Mouse (Mus musculus) heart, postnatal 4 days (tissue): ENCODE data around the gene Acaca. TPM values are rescaled to one million over a fixed set of nuclear protein-coding genes. Genes with fewer than 3 reads are reported as not detected.
"Not testable (repeated sequence)": the region's sequence is repeated elsewhere in the genome, so short reads cannot be mapped to it uniquely, and the experiment has no call there.

Experiments used
- DNase-seq: peaks from one replicate; pipeline ENCODE4 v3.0.0; 2021
- total RNA-seq, 2 experiments: library from RNA; stranded (reverse); gene quantifications; 2 replicates each; pipeline ENCODE4 v1.2.3; 2021

Gene Acaca
- total RNA-seq, 2 experiments from 2014 or later, result 25.0 to 28.4 TPM

- DNase-seq, result no peak
Observed at GRCm38 (mm10) chr11:84251170-84251569, 121.7 kb downstream of the Acaca start.

- no peak for DNase-seq
Observed at GRCm38 (mm10) chr11:84252425-84252824, 123.0 kb downstream of the Acaca start.

GRCm38 (mm10) chr11:84255879-84256278 is 126.4 kb downstream of the Acaca start:
- no peak for DNase-seq

- DNase-seq, result no peak
Observed at GRCm38 (mm10) chr11:84258053-84258710, 128.7 kb downstream of the Acaca start.

GRCm38 (mm10) chr11:84264490-84264889 is 135.0 kb downstream of the Acaca start:
- DNase-seq, result no peak

- DNase-seq, result no peak
Observed at GRCm38 (mm10) chr11:84268068-84268467, 138.6 kb downstream of the Acaca start.

DNA sequence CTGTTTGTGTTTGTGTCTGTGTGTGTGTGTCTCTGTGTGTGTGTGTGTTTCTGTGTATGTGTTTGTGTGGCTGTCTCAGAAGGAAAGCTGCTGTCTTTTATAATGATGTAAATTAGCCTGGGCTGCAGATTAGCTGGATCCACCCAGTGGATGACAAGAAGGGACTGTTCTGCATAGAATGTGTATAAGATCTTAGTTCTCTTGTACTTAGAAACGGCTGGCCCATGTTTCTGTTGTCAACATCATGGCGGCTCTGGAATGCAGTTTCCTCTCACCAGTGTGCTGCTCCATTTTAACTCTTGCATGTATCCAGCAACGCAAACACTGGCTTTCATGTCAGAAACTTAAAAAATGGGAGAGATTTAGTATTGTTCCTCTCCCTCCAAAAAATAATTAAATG is 141.0 kb downstream of the Acaca start:
- no peak for DNase-seq

DNA sequence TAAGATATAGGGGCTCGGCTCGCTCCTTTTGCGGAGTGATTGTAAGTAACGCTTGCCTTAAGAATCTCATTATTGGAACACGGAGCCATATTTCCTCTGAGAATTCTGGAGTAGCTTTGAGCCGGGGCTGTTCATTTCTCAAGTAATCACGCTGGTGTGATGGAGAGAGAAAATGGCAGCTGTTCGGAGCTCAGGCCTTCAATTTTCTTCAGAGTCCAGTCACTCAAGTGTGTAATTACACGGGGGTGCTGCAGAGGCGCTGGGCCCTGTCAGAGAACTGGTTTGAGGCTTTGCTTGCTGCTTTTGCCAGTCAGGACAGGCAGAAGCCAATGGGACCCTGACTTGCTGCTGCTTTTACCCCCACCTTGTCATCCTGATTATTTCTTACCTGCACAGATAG is 142.5 kb downstream of the Acaca start:
- no peak for DNase-seq

GRCm38 (mm10) chr11:84272574-84272973 is 143.1 kb downstream of the Acaca start:
- no peak for DNase-seq

GRCm38 (mm10) chr11:84276979-84277378 is 147.5 kb downstream of the Acaca start:
- DNase-seq, result no peak

GRCm38 (mm10) chr11:84281280-84281679 is 151.8 kb downstream of the Acaca start:
- no peak for DNase-seq

DNA sequence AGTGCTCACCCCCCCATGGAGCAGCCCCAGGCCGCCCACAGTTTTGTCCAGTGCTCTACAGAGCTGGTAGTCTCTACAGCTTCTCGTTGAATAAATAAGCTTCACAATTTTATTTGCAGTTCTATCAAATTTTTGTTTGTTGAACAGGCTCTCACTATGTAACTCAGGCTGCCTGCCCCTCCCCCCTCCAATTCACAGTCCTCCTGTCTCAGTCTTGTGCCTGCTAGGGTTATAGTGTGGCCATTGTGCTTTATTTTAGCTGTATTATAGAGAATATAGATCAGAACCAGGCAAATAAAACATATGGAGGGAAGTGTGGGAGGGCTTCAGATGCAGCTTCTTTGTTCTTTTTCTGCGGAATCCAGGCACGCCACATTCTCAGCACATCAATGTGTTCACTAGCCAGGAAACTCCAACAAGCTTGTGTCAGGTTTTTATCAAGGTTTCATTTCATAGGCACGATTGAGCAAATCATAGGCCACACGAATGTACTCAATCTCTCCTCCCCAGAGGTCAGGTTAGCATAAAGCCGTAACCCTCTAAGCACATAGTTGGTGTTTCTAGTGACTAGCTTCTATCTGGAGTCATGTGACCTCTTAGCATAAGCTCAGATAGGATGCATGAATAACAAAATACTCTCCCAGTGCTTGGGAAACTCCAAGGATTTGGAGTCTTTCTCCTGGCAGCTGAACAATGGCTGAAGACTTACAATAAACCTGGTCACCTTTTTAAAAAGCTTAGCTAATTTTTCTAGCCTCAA is 153.7 kb downstream of the Acaca start:
- DNase-seq, result no peak

DNA sequence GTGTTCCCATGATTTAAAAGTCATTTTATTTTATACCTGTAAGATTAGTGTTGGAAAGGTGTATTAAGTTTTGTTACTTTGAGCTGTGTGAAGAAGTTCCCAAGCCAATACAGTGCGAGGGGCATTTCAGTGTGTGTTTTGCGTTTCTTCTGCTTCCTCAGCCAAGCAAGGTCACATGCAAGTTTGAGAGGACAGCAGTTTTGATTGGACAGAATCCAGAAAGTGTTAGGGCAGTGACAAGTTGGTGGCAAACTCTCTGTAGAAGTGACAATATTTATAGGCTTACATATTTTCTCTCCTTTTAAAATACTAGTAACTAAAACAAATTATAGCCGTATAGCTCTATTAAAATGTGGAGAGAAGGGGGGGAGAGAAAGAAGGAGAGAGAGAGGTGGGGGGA is 161.3 kb downstream of the Acaca start:
- no peak for DNase-seq

GRCm38 (mm10) chr11:84292532-84292931 is 163.1 kb downstream of the Acaca start:
- no peak for DNase-seq

GRCm38 (mm10) chr11:84293288-84293687 is 163.8 kb downstream of the Acaca start:
- DNase-seq, result no peak

DNA sequence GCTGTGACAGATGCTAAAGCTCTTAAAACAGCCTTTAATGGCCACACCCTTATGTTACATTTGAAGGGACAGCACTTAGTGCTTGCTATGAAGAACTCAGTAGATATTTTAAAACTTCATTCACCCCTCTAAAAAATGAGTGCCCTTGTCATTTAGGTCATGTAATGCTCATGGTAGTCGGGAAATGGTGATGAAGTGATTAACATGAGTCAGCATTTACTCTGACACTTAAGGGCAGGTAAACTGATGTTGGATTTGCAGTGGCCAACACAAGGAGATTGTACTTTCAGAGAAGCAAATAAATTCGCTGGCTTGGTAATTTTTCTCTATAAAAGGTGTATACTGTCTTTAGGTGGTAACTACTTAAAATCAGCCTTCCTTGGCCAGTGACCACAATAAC is 166.9 kb downstream of the Acaca start:
- no peak for DNase-seq

DNA sequence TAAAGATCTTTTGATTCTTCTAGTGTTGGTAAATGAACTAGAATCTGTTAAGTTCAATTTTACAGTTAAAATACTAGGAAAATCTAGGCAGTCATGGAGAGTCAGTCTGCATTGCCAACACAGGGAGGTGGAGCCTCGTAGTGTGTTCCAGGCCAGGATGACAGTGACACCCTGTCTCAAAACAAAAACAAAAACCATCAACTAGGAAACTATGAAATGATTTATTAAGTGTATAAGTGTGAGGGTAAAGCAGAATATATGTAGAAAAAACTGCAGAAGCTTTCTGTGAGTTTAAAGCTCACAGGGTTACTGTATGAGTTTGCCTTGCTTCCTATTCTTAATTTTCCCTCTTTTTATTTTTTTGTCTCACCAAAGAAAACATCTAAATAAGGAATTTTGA is 176.0 kb downstream of the Acaca start:
- no peak for DNase-seq

- DNase-seq, result no peak
Observed at GRCm38 (mm10) chr11:84306158-84306742, 176.8 kb downstream of the Acaca start.

GRCm38 (mm10) chr11:84324032-84324752 is 194.7 kb downstream of the Acaca start:
- no peak for DNase-seq

DNA sequence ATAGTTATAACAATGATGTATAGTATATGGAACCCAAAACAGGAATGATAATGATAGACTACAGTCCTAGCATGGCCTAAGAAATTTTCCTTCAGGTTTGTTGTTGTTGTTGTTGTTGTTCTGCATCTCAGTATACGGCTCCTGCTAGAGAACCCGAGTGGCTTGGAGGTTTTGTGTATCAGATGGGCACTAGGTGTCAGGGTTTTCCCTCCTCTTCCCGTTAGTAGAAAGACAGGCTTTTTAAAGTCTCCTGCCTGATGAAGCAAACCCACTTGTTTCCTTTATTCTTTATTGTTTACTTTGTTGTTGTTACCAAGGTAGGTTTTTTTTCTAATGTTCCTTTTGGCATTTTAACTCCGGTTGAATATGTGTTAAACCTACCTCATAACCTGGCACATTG is 197.6 kb downstream of the Acaca start:
- no peak for DNase-seq

DNA sequence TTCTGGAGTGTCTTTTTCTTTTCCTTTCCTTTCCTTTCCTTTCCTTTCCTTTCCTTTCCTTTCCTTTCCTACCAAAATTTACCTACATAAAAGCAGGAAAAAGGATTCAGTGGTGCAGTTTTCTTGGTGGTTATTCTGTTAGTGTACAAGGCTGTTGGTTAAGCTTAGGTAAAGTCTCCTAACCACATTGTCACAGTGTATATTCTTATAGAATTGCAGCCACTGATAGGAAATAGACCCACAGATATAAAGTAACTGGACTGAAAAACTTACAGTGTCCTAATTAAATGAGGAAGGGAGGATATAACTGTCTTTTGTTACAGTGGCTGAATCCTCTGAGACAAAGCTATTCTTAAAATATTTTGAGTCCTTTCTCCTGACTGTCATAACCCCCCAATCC is 202.9 kb downstream of the Acaca start:
- no peak for DNase-seq

DNA sequence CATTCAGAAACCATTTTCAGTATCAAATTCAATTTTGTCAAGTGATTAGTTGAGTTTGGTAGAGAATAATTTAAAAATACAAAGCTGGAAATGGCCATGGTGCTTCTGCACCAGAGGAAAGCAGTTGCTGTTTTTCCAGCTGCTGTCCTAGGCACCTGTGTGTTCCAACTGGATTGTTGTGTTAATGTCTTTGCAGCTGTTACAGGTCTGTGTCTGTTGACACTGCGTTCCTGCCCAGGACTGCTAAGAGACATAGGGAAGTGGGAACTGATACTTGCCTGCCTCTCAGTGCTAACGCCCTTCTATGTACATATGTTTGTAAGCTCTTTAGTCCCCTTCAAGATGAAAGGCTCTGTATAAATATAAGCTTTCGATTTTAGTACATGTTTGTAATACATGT is 203.4 kb downstream of the Acaca start:
- DNase-seq, result no peak

DNA sequence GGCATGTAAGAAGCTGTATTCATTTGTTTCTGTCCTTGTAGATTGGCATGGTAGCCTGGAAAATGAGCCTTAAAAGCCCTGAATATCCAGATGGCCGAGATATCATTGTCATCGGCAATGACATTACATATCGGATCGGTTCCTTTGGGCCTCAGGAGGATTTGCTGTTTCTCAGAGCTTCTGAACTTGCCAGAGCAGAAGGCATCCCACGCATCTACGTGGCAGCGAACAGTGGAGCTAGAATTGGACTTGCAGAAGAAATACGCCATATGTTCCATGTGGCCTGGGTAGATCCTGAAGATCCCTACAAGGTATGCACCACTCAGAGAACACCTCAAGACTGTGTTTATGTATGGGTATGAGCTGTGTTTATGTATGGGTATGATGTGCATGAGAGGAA is 208.8 kb downstream of the Acaca start:
- not testable (repeated sequence) for DNase-seq
